Mouse (Mus musculus): ENCODE measurements at regions not wholly inside any gene's neighbourhood (a gene's known extent, or its start where the extent isn't known, plus 50 kb on each side); places are given as distances from the start of the nearest gene placed in this dataset.

- H3K36me3 ChIP-seq, result no peaks in the 10 kb centered on the region
- H3K4me3 ChIP-seq, result no peak overlapping the region
- peaks cover 5% of the 10 kb centered on the region; the same call in 1 of the 2 replicates for H3K4me1 ChIP-seq
- H3K27ac ChIP-seq (replicated peaks), result no peak overlapping the region
- DNase-seq (ENCODE audit: low spot score), result no peak
- H3K27me3 ChIP-seq (ENCODE audit: low read depth, poor library complexity, severe bottlenecking), result no peaks in the 10 kb centered on the region
- no peaks in the 10 kb centered on the region for H3K9me3 ChIP-seq (replicated peaks)
- 55% methylated on average over 3 of the region's 3 CpGs for WGBS
Measured at GRCm38 (mm10) chr11:12661824-12662443, 197.2 kb upstream of the Cobl start.

DNA sequence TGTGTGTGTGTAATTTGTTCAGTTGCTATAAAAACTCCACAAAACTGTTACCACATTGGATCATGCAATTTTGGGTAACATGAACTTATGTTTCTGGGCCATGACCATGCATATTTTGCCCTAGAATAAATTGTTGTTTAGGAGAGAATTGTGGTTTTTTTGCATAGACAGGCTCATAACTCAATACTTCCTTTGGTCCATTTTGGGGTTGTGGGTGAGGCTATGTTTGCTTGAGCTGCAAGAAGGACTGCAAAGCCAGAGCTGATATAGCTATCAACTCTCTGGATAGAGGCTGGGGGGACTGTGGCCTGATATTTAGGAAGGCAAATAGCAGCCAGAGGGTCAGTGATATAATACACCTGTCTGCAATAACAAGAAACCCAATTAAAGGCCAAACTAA is 194.1 kb upstream of the Cobl start:
- no peak for DNase-seq (ENCODE audit: low spot score)

GRCm38 (mm10) chr11:12656450-12656849 is 191.7 kb upstream of the Cobl start:
- H3K9me3 ChIP-seq (replicated peaks), result no peaks in the 10 kb centered on the region
- H3K4me1 ChIP-seq, result 0 out of 2 replicates have a peak, but pooled peaks cover 6% of the 10 kb centered on the region
- no peaks in the 10 kb centered on the region for H3K27me3 ChIP-seq (ENCODE audit: low read depth, poor library complexity, severe bottlenecking)
- 44% methylated on average over 10 of the region's 10 CpGs for WGBS
- peak; percentile 14 for DNase-seq (ENCODE audit: low spot score)
- no peaks in the 10 kb centered on the region for H3K36me3 ChIP-seq
- no peak overlapping the region for H3K4me3 ChIP-seq
- no peak overlapping the region for H3K27ac ChIP-seq (replicated peaks)

More for the DNA sequence above, 194.1 kb upstream of the Cobl start:
- Histone ChIP-seq H3K36me3 (no peaks in the 10 kb centered on the region), H3K4me3 (no peak overlapping the region), H3K4me1 (peaks cover 9% of the 10 kb centered on the region; the same call in 1 of the 2 replicates), H3K27me3 (ENCODE audit: low read depth, poor library complexity, severe bottlenecking) (no peaks in the 10 kb centered on the region), H3K9me3 (replicated peaks) (no peaks in the 10 kb centered on the region), H3K27ac (replicated peaks) (no peak overlapping the region)
